Mouse (Mus musculus): ENCODE measurements around the gene Nono. TPM values are rescaled to one million over a fixed set of nuclear protein-coding genes. Genes with fewer than 3 reads are reported as not detected.

The Nono gene
- 256 and 283 TPM in 2 replicates for polyA plus RNA-seq (2014; fragmentation: Nextera tagmentation; extraction: Ambion mirVana)

- WGBS: 26% methylated on average over 51 of the region's 51 CpGs
- peak; percentile 92 for DNase-seq (ENCODE audit: low spot score)
- H3K4me2 ChIP-seq (replicated peaks): peak within 1 kb of the TSS; percentile 66
Measured at GRCm38 (mm10) chrX:101429142-101429949, at the start of gene Nono. Nono (plus strand) TSS chrX:101429318.

GRCm38 (mm10) chrX:101379744-101380143 lies 49.4 kb upstream of the Nono start:
- Histone ChIP-seq H3K4me3 (replicated peaks; ENCODE audit: low read length) (no peak overlapping the region), H3K9ac (no peak overlapping the region), H3K4me1 (replicated peaks; ENCODE audit: control insufficient read depth, insufficient read depth, low read length) (0 out of 2 replicates have a peak, but pooled peaks cover 4% of the 10 kb centered on the region), H3K9me3 (ENCODE audit: control insufficient read depth, low read length) (no peaks in the 10 kb centered on the region), H3K27ac (no peak overlapping the region), H3K36me3 (replicated peaks; ENCODE audit: control insufficient read depth, insufficient read depth) (no peaks in the 10 kb centered on the region), H3K27me3 (ENCODE audit: control insufficient read depth, insufficient read depth, low read length) (peaks cover 13% of the 10 kb centered on the region), H3K4me2 (replicated peaks) (no peak overlapping the region)
- no peak for ATAC-seq (ENCODE audit: low FRiP score)
- 76% methylated on average over 1 of the region's 1 CpGs for WGBS
- DNase-seq (ENCODE audit: low spot score): no peak

More at GRCm38 (mm10) chrX:101429142-101429949, at the start of gene Nono:
- peak within 1 kb of the TSS; percentile 83 for H3K9ac ChIP-seq
- peaks cover 13% of the 10 kb centered on the region for H3K4me1 ChIP-seq (replicated peaks; ENCODE audit: control insufficient read depth, insufficient read depth, low read length)
- peaks cover 10% of the 10 kb centered on the region for H3K36me3 ChIP-seq (replicated peaks; ENCODE audit: control insufficient read depth, insufficient read depth)
- peak within 1 kb of the TSS; percentile 95 for H3K27ac ChIP-seq
- H3K4me3 ChIP-seq (replicated peaks; ENCODE audit: low read length): peak within 1 kb of the TSS; percentile 64
- peak; percentile 97 for ATAC-seq (ENCODE audit: low FRiP score)
- no peaks in the 10 kb centered on the region for H3K9me3 ChIP-seq (ENCODE audit: control insufficient read depth, low read length)
- no peaks in the 10 kb centered on the region for H3K27me3 ChIP-seq (ENCODE audit: control insufficient read depth, insufficient read depth, low read length)

GRCm38 (mm10) chrX:101383455-101383854 lies 45.7 kb upstream of the Nono start:
- H3K27me3 ChIP-seq (ENCODE audit: control insufficient read depth, insufficient read depth, low read length): peaks cover 21% of the 10 kb centered on the region
- DNase-seq (ENCODE audit: low spot score) (no peak), ATAC-seq (ENCODE audit: low FRiP score) (no peak; the same call in 1 of the 2 replicates)
- no peak overlapping the region for H3K27ac ChIP-seq
- 33% methylated on average over 17 of the region's 18 CpGs for WGBS
- no peaks in the 10 kb centered on the region for H3K36me3 ChIP-seq (replicated peaks; ENCODE audit: control insufficient read depth, insufficient read depth)
- no peak overlapping the region for H3K9ac ChIP-seq
- H3K4me2 ChIP-seq (replicated peaks): peak overlapping the region; percentile 50; the same call in 1 of the 2 replicates
- H3K4me3 ChIP-seq (replicated peaks; ENCODE audit: low read length): no peak overlapping the region
- peaks cover 4% of the 10 kb centered on the region; the same call in 1 of the 2 replicates for H3K4me1 ChIP-seq (replicated peaks; ENCODE audit: control insufficient read depth, insufficient read depth, low read length)
- no peaks in the 10 kb centered on the region for H3K9me3 ChIP-seq (ENCODE audit: control insufficient read depth, low read length)

GRCm38 (mm10) chrX:101384439-101385137 lies 44.5 kb upstream of the Nono start:
- H3K27ac ChIP-seq: no peak overlapping the region
- no peaks in the 10 kb centered on the region for H3K36me3 ChIP-seq (replicated peaks; ENCODE audit: control insufficient read depth, insufficient read depth)
- H3K9me3 ChIP-seq (ENCODE audit: control insufficient read depth, low read length): no peaks in the 10 kb centered on the region
- H3K4me3 ChIP-seq (replicated peaks; ENCODE audit: low read length): peak overlapping the region; percentile 27
- WGBS: 16% methylated on average over 32 of the region's 32 CpGs
- H3K27me3 ChIP-seq (ENCODE audit: control insufficient read depth, insufficient read depth, low read length): peaks cover 21% of the 10 kb centered on the region
- peak; percentile 78 for ATAC-seq (ENCODE audit: low FRiP score)
- no peak for DNase-seq (ENCODE audit: low spot score)
- peak overlapping the region; percentile 50 for H3K4me2 ChIP-seq (replicated peaks)
- peak overlapping the region; percentile 54; the same call in 1 of the 2 replicates for H3K9ac ChIP-seq
- peaks cover 4% of the 10 kb centered on the region; the same call in 1 of the 2 replicates for H3K4me1 ChIP-seq (replicated peaks; ENCODE audit: control insufficient read depth, insufficient read depth, low read length)

GRCm38 (mm10) chrX:101386222-101386621 lies 42.9 kb upstream of the Nono start:
- H3K4me1 ChIP-seq (replicated peaks; ENCODE audit: control insufficient read depth, insufficient read depth, low read length): peaks cover 4% of the 10 kb centered on the region; the same call in 1 of the 2 replicates
- no peaks in the 10 kb centered on the region for H3K36me3 ChIP-seq (replicated peaks; ENCODE audit: control insufficient read depth, insufficient read depth)
- H3K9me3 ChIP-seq (ENCODE audit: control insufficient read depth, low read length): no peaks in the 10 kb centered on the region
- DNase-seq (ENCODE audit: low spot score) (no peak), ATAC-seq (ENCODE audit: low FRiP score) (no peak)
- H3K4me2 ChIP-seq (replicated peaks): no peak overlapping the region
- 30% methylated on average over 4 of the region's 4 CpGs for WGBS
- no peak overlapping the region for H3K4me3 ChIP-seq (replicated peaks; ENCODE audit: low read length)
- peaks cover 21% of the 10 kb centered on the region for H3K27me3 ChIP-seq (ENCODE audit: control insufficient read depth, insufficient read depth, low read length)
- H3K27ac ChIP-seq: no peak overlapping the region
- H3K9ac ChIP-seq: no peak overlapping the region

- H3K4me3 ChIP-seq (replicated peaks; ENCODE audit: low read length): no peak overlapping the region
- H3K27ac ChIP-seq: no peak overlapping the region
- 52% methylated on average over 5 of the region's 5 CpGs for WGBS
- no peaks in the 10 kb centered on the region for H3K9me3 ChIP-seq (ENCODE audit: control insufficient read depth, low read length)
- H3K36me3 ChIP-seq (replicated peaks; ENCODE audit: control insufficient read depth, insufficient read depth): no peaks in the 10 kb centered on the region
- no peak for ATAC-seq (ENCODE audit: low FRiP score)
- no peak overlapping the region for H3K9ac ChIP-seq
- no peak for DNase-seq (ENCODE audit: low spot score)
- H3K27me3 ChIP-seq (ENCODE audit: control insufficient read depth, insufficient read depth, low read length): 0 out of 2 replicates have a peak, but pooled peaks cover 13% of the 10 kb centered on the region
- H3K4me1 ChIP-seq (replicated peaks; ENCODE audit: control insufficient read depth, insufficient read depth, low read length): peaks cover 4% of the 10 kb centered on the region; the same call in 1 of the 2 replicates
- H3K4me2 ChIP-seq (replicated peaks): no peak overlapping the region
Measured at GRCm38 (mm10) chrX:101388866-101389537, 40.1 kb upstream of the Nono start.

- H3K9ac ChIP-seq: no peak overlapping the region
- no peak for ATAC-seq (ENCODE audit: low FRiP score)
- 60% methylated on average over 2 of the region's 2 CpGs for WGBS
- no peaks in the 10 kb centered on the region for H3K4me1 ChIP-seq (replicated peaks; ENCODE audit: control insufficient read depth, insufficient read depth, low read length)
- H3K4me2 ChIP-seq (replicated peaks): no peak overlapping the region
- H3K27ac ChIP-seq: no peak overlapping the region
- H3K27me3 ChIP-seq (ENCODE audit: control insufficient read depth, insufficient read depth, low read length): peaks cover 4% of the 10 kb centered on the region; the same call in 1 of the 2 replicates
- H3K36me3 ChIP-seq (replicated peaks; ENCODE audit: control insufficient read depth, insufficient read depth): no peaks in the 10 kb centered on the region
- no peaks in the 10 kb centered on the region for H3K9me3 ChIP-seq (ENCODE audit: control insufficient read depth, low read length)
- H3K4me3 ChIP-seq (replicated peaks; ENCODE audit: low read length): no peak overlapping the region
- DNase-seq (ENCODE audit: low spot score): no peak
Measured at GRCm38 (mm10) chrX:101394341-101394740, 34.8 kb upstream of the Nono start.

GRCm38 (mm10) chrX:101396459-101396858 lies 32.7 kb upstream of the Nono start:
- DNase-seq (ENCODE audit: low spot score): no peak
- Histone ChIP-seq H3K4me2 (replicated peaks) (no peak overlapping the region; the same call in 1 of the 2 replicates), H3K4me3 (replicated peaks; ENCODE audit: low read length) (no peak overlapping the region), H3K4me1 (replicated peaks; ENCODE audit: control insufficient read depth, insufficient read depth, low read length) (no peaks in the 10 kb centered on the region), H3K27ac (no peak overlapping the region), H3K36me3 (replicated peaks; ENCODE audit: control insufficient read depth, insufficient read depth) (no peaks in the 10 kb centered on the region), H3K27me3 (ENCODE audit: control insufficient read depth, insufficient read depth, low read length) (peaks cover 4% of the 10 kb centered on the region; the same call in 1 of the 2 replicates), H3K9me3 (ENCODE audit: control insufficient read depth, low read length) (no peaks in the 10 kb centered on the region), H3K9ac (no peak overlapping the region)
- WGBS: 19% methylated on average over 11 of the region's 11 CpGs
- ATAC-seq (ENCODE audit: low FRiP score): no peak
